Mouse (Mus musculus) CD4-positive, CD25-positive, alpha-beta regulatory T cell, adult 9 weeks (primary cell): ENCODE measurements around the gene Dntt. TPM values are rescaled to one million over a fixed set of nuclear protein-coding genes. Genes with fewer than 3 reads are reported as not detected.

Source experiments
- polyA plus RNA-seq: library from polyadenylated mRNA; unstranded; fragments of 100-300 nt; shearing (Covaris generic); gene quantifications from one replicate; pipeline ENCODE4 v1.2.1, GENCODE M21; 2017

Dntt gene
- polyA plus RNA-seq = 2.1 TPM

GRCm38 (mm10) chr19:41029219-41029618, at the start of gene Dntt:
Gene Dntt (plus strand): TSS chr19:41029275.

GRCm38 (mm10) chr19:40994057-40994585, 35.0 kb upstream of the Dntt start, which contains the start of gene Blnk:
Gene Blnk (minus strand): TSS chr19:40994535.

GRCm38 (mm10) chr19:41076906-41077305, 47.8 kb downstream of the Dntt start, which contains the start of gene Opalin:
Gene Opalin (minus strand): TSS chr19:41077113.

Other genes starting within 250 kb of the Dntt start
- 1.7 TPM for gene Ccnj, start 198.0 kb upstream of the Dntt start, polyA plus RNA-seq
- 24.0 TPM for gene Zfp518a, start 134.6 kb upstream of the Dntt start, polyA plus RNA-seq
- 1.6 TPM for gene Blnk, start 34.7 kb upstream of the Dntt start, polyA plus RNA-seq
- gene Opalin, start 47.8 kb downstream of the Dntt start, polyA plus RNA-seq = not detected
- gene Tll2, start 177.6 kb downstream of the Dntt start, polyA plus RNA-seq = not detected
- 15.8 TPM for gene Tm9sf3, start 234.7 kb downstream of the Dntt start, polyA plus RNA-seq